Mouse (Mus musculus): ENCODE data around the gene Cfap221.

- TF ChIP-seq CTCF (IDR thresholded peaks at IDR 0.05; ENCODE audit: control insufficient read depth, insufficient read depth, insufficient replicate concordance, low read depth, low read length): no peak
- no peak for TF ChIP-seq POLR2A (IDR thresholded peaks at IDR 0.05; ENCODE audit: control insufficient read depth, low read depth, low read length)
Measured at GRCm38 (mm10) chr1:119899195-119900123, 97.6 kb downstream of the Cfap221 start.

All from testis, adult 2 months (tissue).